Comparison of ENCODE assay signal across 9 mouse cellular contexts in the genomic region with DNA sequence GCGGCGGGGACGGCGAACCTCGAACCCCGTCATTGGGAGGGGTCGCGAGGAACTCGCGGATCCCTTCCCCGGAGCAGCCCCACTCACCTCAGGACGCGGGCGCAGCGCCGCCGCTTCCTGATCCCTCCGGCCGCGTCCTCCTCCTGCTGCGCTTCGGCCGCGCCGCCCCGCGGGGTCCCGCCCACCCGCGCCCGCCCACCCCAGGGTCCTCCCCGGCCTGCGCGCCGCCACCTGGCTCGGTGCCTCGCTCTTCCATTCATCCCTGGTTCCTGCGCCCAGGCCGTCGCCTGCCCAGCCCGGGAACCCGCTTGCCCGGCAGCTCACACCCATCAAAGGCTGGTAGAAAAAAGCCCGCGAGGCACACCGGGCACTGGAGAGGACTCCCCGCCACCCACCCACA. TPM values are rescaled to one million over a fixed set of nuclear protein-coding genes. Genes with fewer than 3 reads are reported as not detected.
A peak's percentile ranks its signal among the peaks of the same experiment; 100 is the strongest.
DNase-seq lines count a peak whose midpoint lies in the region; ATAC-seq and TF ChIP-seq lines count a peak whose summit lies in the region.
"Had no signal": no experiment of that assay in that cellular context is flagged by ENCODE, and none has a peak within 500 bp of the region (broad histone marks: within the 10 kb centered on the region; RNA-seq: fewer than 3 reads in every experiment).

A gene (minus strand): TSS at position 167 of the 400 bp plus-strand sequence.

- no peak for TF ChIP-seq EP300 in heart, adult 2 months (IDR thresholded peaks at IDR 0.05; ENCODE audit: insufficient read depth, low read depth, low read length)
- TF ChIP-seq EP300 in heart, postnatal 0 days (IDR thresholded peaks at IDR 0.05; ENCODE audit: low read depth) = no peak

- no peaks in the 10 kb centered on the region for H3K36me3 ChIP-seq in heart, adult 2 months (ENCODE audit: control insufficient read depth, insufficient read depth, low read length)
- H3K36me3 ChIP-seq in heart, postnatal 0 days (replicated peaks; ENCODE audit: control insufficient read depth, insufficient read depth, low read length) = no peaks in the 10 kb centered on the region
- no peaks in the 10 kb centered on the region for H3K36me3 ChIP-seq in limb, embryonic 13.5 days
- no peaks in the 10 kb centered on the region for H3K36me3 ChIP-seq in stomach, embryonic 16.5 days (ENCODE audit: control insufficient read depth, insufficient read depth, low read length)

- DNase-seq in heart, adult 2 months = peak; percentile 53 to 64
- DNase-seq in heart, adult 9 months (ENCODE audit: low spot score in 2 of 2) = no peak
- peak; percentile 61 for DNase-seq in ZHBTc4 (ENCODE audit: low read depth, low spot score)
- DNase-seq in heart, postnatal 0 days (ENCODE audit: low spot score) = no peak
- no peak for DNase-seq in cerebellum, postnatal 14 days
- DNase-seq in right cerebral cortex, postnatal 10 days (ENCODE audit: low spot score in 2 of 2) = no peak

- no peak; the same call in 1 of the 2 replicates for ATAC-seq in heart, postnatal 0 days (ENCODE audit: insufficient read depth, low read depth)
- ATAC-seq in limb, embryonic 13.5 days (ENCODE audit: low FRiP score, low read depth) = peak; percentile 29; the same call in 1 of the 2 replicates
- ATAC-seq in stomach, embryonic 16.5 days (ENCODE audit: insufficient read depth, low FRiP score) = peak; percentile 56

- H3K4me3 ChIP-seq in heart, adult 2 months = peak within 1 kb of the TSS; percentile 51
- peak within 1 kb of the TSS; percentile 52 for H3K4me3 ChIP-seq in heart, postnatal 0 days (ENCODE audit: low read depth, low read length)
- H3K4me3 ChIP-seq in limb, embryonic 13.5 days = peak within 1 kb of the TSS; percentile 59
- H3K4me3 ChIP-seq in stomach, embryonic 16.5 days (replicated peaks; ENCODE audit: low read length) = peak within 1 kb of the TSS; percentile 65

- peaks cover 11% of the 10 kb centered on the region for H3K4me1 ChIP-seq in heart, adult 2 months (ENCODE audit: control insufficient read depth, insufficient read depth, low read length)
- H3K4me1 ChIP-seq in heart, postnatal 0 days (ENCODE audit: control insufficient read depth, insufficient read depth) = peaks cover 5% of the 10 kb centered on the region
- H3K4me1 ChIP-seq in limb, embryonic 13.5 days = peaks cover 15% of the 10 kb centered on the region
- peaks cover 8% of the 10 kb centered on the region; the same call in 1 of the 2 replicates for H3K4me1 ChIP-seq in stomach, embryonic 16.5 days (ENCODE audit: control insufficient read depth, insufficient read depth, low read length)

- TF ChIP-seq CTCF in heart, adult 2 months (IDR thresholded peaks at IDR 0.05) = no peak
- TF ChIP-seq CTCF in heart, postnatal 0 days (IDR thresholded peaks at IDR 0.05; ENCODE audit: low read depth) = no peak

- no peaks in the 10 kb centered on the region for H3K9me3 ChIP-seq in heart, postnatal 0 days (replicated peaks; ENCODE audit: control insufficient read depth, low read length)
- H3K9me3 ChIP-seq in limb, embryonic 13.5 days = no peaks in the 10 kb centered on the region
- no peaks in the 10 kb centered on the region for H3K9me3 ChIP-seq in stomach, embryonic 16.5 days (replicated peaks; ENCODE audit: control insufficient read depth, low read length)

- H3K27ac ChIP-seq in heart, adult 2 months = peak within 1 kb of the TSS; percentile 57
- H3K27ac ChIP-seq in heart, postnatal 0 days (ENCODE audit: low read depth) = no peak within 1 kb of the TSS
- peak within 1 kb of the TSS; percentile 28; the same call in 1 of the 2 replicates for H3K27ac ChIP-seq in limb, embryonic 13.5 days
- H3K27ac ChIP-seq in stomach, embryonic 16.5 days (ENCODE audit: low read length) = no peak within 1 kb of the TSS

- TF ChIP-seq POLR2A in heart, adult 2 months (IDR thresholded peaks at IDR 0.05; ENCODE audit: insufficient read depth, low read depth, low read length) = 0 out of 2 replicates have a peak, but pooled peaks have one; percentile 32

- H3K27me3 ChIP-seq in heart, adult 2 months (ENCODE audit: control insufficient read depth, insufficient read depth, low read length) = no peaks in the 10 kb centered on the region; the same call in 1 of the 2 replicates
- H3K27me3 ChIP-seq in heart, postnatal 0 days (ENCODE audit: control insufficient read depth, insufficient read depth, low read length) = peaks cover 53% of the 10 kb centered on the region
- H3K27me3 ChIP-seq in limb, embryonic 13.5 days = peaks cover 60% of the 10 kb centered on the region
- H3K27me3 ChIP-seq in stomach, embryonic 16.5 days (ENCODE audit: control insufficient read depth, insufficient read depth, low read length) = peaks cover 16% of the 10 kb centered on the region

- peak within 1 kb of the TSS; percentile 79 for H3K4me2 ChIP-seq in heart, postnatal 0 days (ENCODE audit: low read depth, low read length)
- peak within 1 kb of the TSS; percentile 92 for H3K4me2 ChIP-seq in limb, embryonic 13.5 days (replicated peaks)
- H3K4me2 ChIP-seq in stomach, embryonic 16.5 days (ENCODE audit: low read depth, low read length) = peak within 1 kb of the TSS; percentile 96

- intact Hi-C loops in heart, adult 2 months (cut with DNase I) = no loop called here

- WGBS in heart, adult 2 months = 2% methylated on average over 46 of the region's 47 CpGs
- under 1% methylated on average over 47 of the region's 47 CpGs for WGBS in heart, postnatal 0 days
- WGBS in limb, embryonic 13.5 days = under 1% methylated on average over 45 of the region's 47 CpGs
- 1% methylated on average over 27 of the region's 47 CpGs for WGBS in stomach, embryonic 16.5 days

- no peaks in the 10 kb centered on the region for H3K79me2 ChIP-seq in heart, adult 2 months (replicated peaks; ENCODE audit: control insufficient read depth, insufficient read depth, low read length)

- H3K9ac ChIP-seq in heart, adult 2 months (ENCODE audit: low read depth, low read length) = peak within 1 kb of the TSS; percentile 68
- no peak within 1 kb of the TSS for H3K9ac ChIP-seq in heart, postnatal 0 days (replicated peaks; ENCODE audit: low read depth, low read length)
- peak within 1 kb of the TSS; percentile 74 for H3K9ac ChIP-seq in limb, embryonic 13.5 days
- peak within 1 kb of the TSS; percentile 72 for H3K9ac ChIP-seq in stomach, embryonic 16.5 days (ENCODE audit: low read length)

RNA-seq across cellular contexts. Expression of the gene that starts here (rescaled TPM):
- 1 to 10 TPM; 3.6 to 5.1 TPM for total RNA-seq in heart, adult 2 months (2021)
- polyA plus RNA-seq in heart, adult 2 months (2012; rRNA removed) = 4.6 and 7.5 TPM in 2 replicates
- total RNA-seq in heart, postnatal 0 days (2014; rRNA removed; ENCODE audit: low replicate concordance) = 2.3 and 3.4 TPM in 2 replicates
- 0.87 and 0.93 TPM in 2 replicates for polyA plus RNA-seq in heart, postnatal 0 days (2015; fragmentation: Nextera tagmentation; extraction: Ambion mirVana)
- polyA plus RNA-seq in limb, embryonic 13.5 days (2015; fragmentation: Nextera tagmentation; extraction: Ambion mirVana) = 8.4 and 11.8 TPM in 2 replicates
- polyA plus RNA-seq in stomach, embryonic 16.5 days (2015; fragmentation: Nextera tagmentation; extraction: Ambion mirVana) = 2.8 and 3.7 TPM in 2 replicates
- total RNA-seq: MEL had no signal

Comparison
In these comparisons a context has a peak if more than half of its experiments do, and no peak if none do; other contexts are left out.
1. DNase-seq: peak in heart, adult 2 months (2 of 2) and ZHBTc4 (single experiment); none in heart, adult 9 months (0 of 2), heart, postnatal 0 days (single experiment), cerebellum, postnatal 14 days (0 of 2) and right cerebral cortex, postnatal 10 days (0 of 2).
2. H3K27ac ChIP-seq: peak in heart, adult 2 months (single experiment) and limb, embryonic 13.5 days (single experiment); none in heart, postnatal 0 days (single experiment) and stomach, embryonic 16.5 days (single experiment).
3. Peak in every context shown above with its lines, with median percentiles within 50 percentile points of each other: H3K4me3 ChIP-seq and H3K4me2 ChIP-seq.